Mouse (Mus musculus): Measurements from ENCODE around the gene Dock11. TPM values are rescaled to one million over a fixed set of nuclear protein-coding genes. Genes with fewer than 3 reads are reported as not detected.

Gene Dock11
- polyA plus RNA-seq, 1 experiment from 2014 or later = 9.7 TPM

GRCm38 (mm10) chrX:36073997-36074396, 185.4 kb downstream of the Dock11 start:
- Histone ChIP-seq H3K27ac (replicated peaks in 1 of 2; ENCODE audit: control insufficient read depth in 1 of 2, insufficient read depth in 1 of 2, low read depth in 2 of 2, low read length in 2 of 2) (no peak overlapping the region), H3K9me3 (ENCODE audit: control insufficient read depth, low read length) (no peaks in the 10 kb centered on the region), H3K4me2 (ENCODE audit: low read length) (no peak overlapping the region), H3K27me3 (ENCODE audit: control insufficient read depth, insufficient read depth, low read length) (no peaks in the 10 kb centered on the region), H3K4me3 (ENCODE audit: control insufficient read depth in 1 of 2, insufficient read depth in 1 of 2, low read depth in 1 of 2, low read length in 2 of 2) (no peak overlapping the region), H3K4me1 (ENCODE audit: control insufficient read depth in 2 of 2, insufficient read depth in 2 of 2, low read length in 2 of 2) (no peaks in the 10 kb centered on the region), H3K9ac (ENCODE audit: low read length) (no peak overlapping the region), H3K36me3 (ENCODE audit: control insufficient read depth, insufficient read depth, low read length) (no peaks in the 10 kb centered on the region)
- ATAC-seq (ENCODE audit: insufficient number of reproducible peaks, insufficient read depth, low FRiP score, low read depth) = no peak
- 74% methylated on average over 2 of the region's 2 CpGs for WGBS

GRCm38 (mm10) chrX:36077164-36077563, 188.5 kb downstream of the Dock11 start:
- 54% methylated on average over 4 of the region's 4 CpGs for WGBS
- no peaks in the 10 kb centered on the region for H3K9me3 ChIP-seq (ENCODE audit: control insufficient read depth, low read length)
- no peak overlapping the region for H3K9ac ChIP-seq (ENCODE audit: low read length)
- H3K27ac ChIP-seq (replicated peaks in 1 of 2; ENCODE audit: control insufficient read depth in 1 of 2, insufficient read depth in 1 of 2, low read depth in 2 of 2, low read length in 2 of 2) = no peak overlapping the region
- ATAC-seq (ENCODE audit: insufficient number of reproducible peaks, insufficient read depth, low FRiP score, low read depth) = no peak
- H3K4me1 ChIP-seq (ENCODE audit: control insufficient read depth in 2 of 2, insufficient read depth in 2 of 2, low read length in 2 of 2) = no peaks in the 10 kb centered on the region
- no peak overlapping the region for H3K4me3 ChIP-seq (ENCODE audit: control insufficient read depth in 1 of 2, insufficient read depth in 1 of 2, low read depth in 1 of 2, low read length in 2 of 2)
- no peaks in the 10 kb centered on the region for H3K27me3 ChIP-seq (ENCODE audit: control insufficient read depth, insufficient read depth, low read length)
- no peak overlapping the region for H3K4me2 ChIP-seq (ENCODE audit: low read length)
- no peaks in the 10 kb centered on the region for H3K36me3 ChIP-seq (ENCODE audit: control insufficient read depth, insufficient read depth, low read length)

- no peaks in the 10 kb centered on the region for H3K36me3 ChIP-seq (ENCODE audit: control insufficient read depth, insufficient read depth, low read length)
- no peak overlapping the region for H3K4me2 ChIP-seq (ENCODE audit: low read length)
- H3K4me3 ChIP-seq (ENCODE audit: control insufficient read depth in 1 of 2, insufficient read depth in 1 of 2, low read depth in 1 of 2, low read length in 2 of 2) = no peak overlapping the region
- no peaks in the 10 kb centered on the region for H3K27me3 ChIP-seq (ENCODE audit: control insufficient read depth, insufficient read depth, low read length)
- H3K4me1 ChIP-seq (ENCODE audit: control insufficient read depth in 2 of 2, insufficient read depth in 2 of 2, low read length in 2 of 2) = no peaks in the 10 kb centered on the region
- no peaks in the 10 kb centered on the region for H3K9me3 ChIP-seq (ENCODE audit: control insufficient read depth, low read length)
- WGBS = 74% methylated on average over 1 of the region's 1 CpGs
- H3K9ac ChIP-seq (ENCODE audit: low read length) = no peak overlapping the region
- no peak overlapping the region for H3K27ac ChIP-seq (replicated peaks in 1 of 2; ENCODE audit: control insufficient read depth in 1 of 2, insufficient read depth in 1 of 2, low read depth in 2 of 2, low read length in 2 of 2)
- no peak for ATAC-seq (ENCODE audit: insufficient number of reproducible peaks, insufficient read depth, low FRiP score, low read depth)
Measured at GRCm38 (mm10) chrX:36082917-36083316, 194.3 kb downstream of the Dock11 start.

GRCm38 (mm10) chrX:36088464-36089256, 200.0 kb downstream of the Dock11 start:
- Histone ChIP-seq H3K27ac (replicated peaks in 1 of 2; ENCODE audit: control insufficient read depth in 1 of 2, insufficient read depth in 1 of 2, low read depth in 2 of 2, low read length in 2 of 2) (no peak overlapping the region), H3K4me1 (ENCODE audit: control insufficient read depth in 2 of 2, insufficient read depth in 2 of 2, low read length in 2 of 2) (no peaks in the 10 kb centered on the region), H3K4me2 (ENCODE audit: low read length) (no peak overlapping the region), H3K9me3 (ENCODE audit: control insufficient read depth, low read length) (no peaks in the 10 kb centered on the region), H3K36me3 (ENCODE audit: control insufficient read depth, insufficient read depth, low read length) (no peaks in the 10 kb centered on the region), H3K4me3 (ENCODE audit: control insufficient read depth in 1 of 2, insufficient read depth in 1 of 2, low read depth in 1 of 2, low read length in 2 of 2) (no peak overlapping the region), H3K27me3 (ENCODE audit: control insufficient read depth, insufficient read depth, low read length) (no peaks in the 10 kb centered on the region), H3K9ac (ENCODE audit: low read length) (no peak overlapping the region)
- no peak for ATAC-seq (ENCODE audit: insufficient number of reproducible peaks, insufficient read depth, low FRiP score, low read depth)
- 74% methylated on average over 6 of the region's 6 CpGs for WGBS

- 84% methylated on average over 1 of the region's 1 CpGs for WGBS
- H3K9me3 ChIP-seq (ENCODE audit: control insufficient read depth, low read length) = no peaks in the 10 kb centered on the region
- H3K4me1 ChIP-seq (ENCODE audit: control insufficient read depth in 2 of 2, insufficient read depth in 2 of 2, low read length in 2 of 2) = no peaks in the 10 kb centered on the region; a peak in 1 of 4 replicates
- no peak overlapping the region for H3K4me2 ChIP-seq (ENCODE audit: low read length)
- no peak for ATAC-seq (ENCODE audit: insufficient number of reproducible peaks, insufficient read depth, low FRiP score, low read depth)
- H3K27me3 ChIP-seq (ENCODE audit: control insufficient read depth, insufficient read depth, low read length) = no peaks in the 10 kb centered on the region
- no peak overlapping the region for H3K27ac ChIP-seq (replicated peaks in 1 of 2; ENCODE audit: control insufficient read depth in 1 of 2, insufficient read depth in 1 of 2, low read depth in 2 of 2, low read length in 2 of 2)
- H3K9ac ChIP-seq (ENCODE audit: low read length) = no peak overlapping the region
- H3K4me3 ChIP-seq (ENCODE audit: control insufficient read depth in 1 of 2, insufficient read depth in 1 of 2, low read depth in 1 of 2, low read length in 2 of 2) = no peak overlapping the region
- no peaks in the 10 kb centered on the region for H3K36me3 ChIP-seq (ENCODE audit: control insufficient read depth, insufficient read depth, low read length)
Measured at GRCm38 (mm10) chrX:36100883-36101282, 212.3 kb downstream of the Dock11 start.

GRCm38 (mm10) chrX:36101318-36101717, 212.7 kb downstream of the Dock11 start:
- no peak overlapping the region for H3K4me2 ChIP-seq (ENCODE audit: low read length)
- H3K9me3 ChIP-seq (ENCODE audit: control insufficient read depth, low read length) = no peaks in the 10 kb centered on the region
- ATAC-seq (ENCODE audit: insufficient number of reproducible peaks, insufficient read depth, low FRiP score, low read depth) = no peak
- no peak overlapping the region for H3K9ac ChIP-seq (ENCODE audit: low read length)
- no peaks in the 10 kb centered on the region; a peak in 1 of 4 replicates for H3K4me1 ChIP-seq (ENCODE audit: control insufficient read depth in 2 of 2, insufficient read depth in 2 of 2, low read length in 2 of 2)
- WGBS = 61% methylated on average over 3 of the region's 3 CpGs
- H3K27me3 ChIP-seq (ENCODE audit: control insufficient read depth, insufficient read depth, low read length) = no peaks in the 10 kb centered on the region
- H3K27ac ChIP-seq (replicated peaks in 1 of 2; ENCODE audit: control insufficient read depth in 1 of 2, insufficient read depth in 1 of 2, low read depth in 2 of 2, low read length in 2 of 2) = no peak overlapping the region
- H3K36me3 ChIP-seq (ENCODE audit: control insufficient read depth, insufficient read depth, low read length) = no peaks in the 10 kb centered on the region
- H3K4me3 ChIP-seq (ENCODE audit: control insufficient read depth in 1 of 2, insufficient read depth in 1 of 2, low read depth in 1 of 2, low read length in 2 of 2) = no peak overlapping the region

- Histone ChIP-seq H3K27me3 (ENCODE audit: control insufficient read depth, insufficient read depth, low read length) (no peaks in the 10 kb centered on the region), H3K4me1 (ENCODE audit: control insufficient read depth in 2 of 2, insufficient read depth in 2 of 2, low read length in 2 of 2) (peaks cover 0 to 2% of the 10 kb centered on the region in 2 experiments; a peak in 2 of 4 replicates), H3K4me3 (ENCODE audit: control insufficient read depth in 1 of 2, insufficient read depth in 1 of 2, low read depth in 1 of 2, low read length in 2 of 2) (no peak overlapping the region), H3K27ac (replicated peaks in 1 of 2; ENCODE audit: control insufficient read depth in 1 of 2, insufficient read depth in 1 of 2, low read depth in 2 of 2, low read length in 2 of 2) (no peak overlapping the region), H3K4me2 (ENCODE audit: low read length) (no peak overlapping the region), H3K36me3 (ENCODE audit: control insufficient read depth, insufficient read depth, low read length) (no peaks in the 10 kb centered on the region), H3K9me3 (ENCODE audit: control insufficient read depth, low read length) (no peaks in the 10 kb centered on the region), H3K9ac (ENCODE audit: low read length) (no peak overlapping the region)
- no peak for ATAC-seq (ENCODE audit: insufficient number of reproducible peaks, insufficient read depth, low FRiP score, low read depth)
- WGBS = 46% methylated on average over 3 of the region's 3 CpGs
Measured at GRCm38 (mm10) chrX:36108601-36109000, 220.0 kb downstream of the Dock11 start.
